Mouse (Mus musculus) midbrain, embryonic 12.5 days (tissue): Measurements from ENCODE around the gene Rnase12. TPM values are rescaled to one million over a fixed set of nuclear protein-coding genes. Genes with fewer than 3 reads are reported as not detected.
A peak's percentile ranks its signal among the peaks of the same experiment; 100 is the strongest.
"Not testable (repeated sequence)": the region's sequence is repeated elsewhere in the genome, so short reads cannot be mapped to it uniquely, and the experiment has no call there.

ENCODE experiments used
- ATAC-seq: fragments of 200-750 bp; cut with Nextera tagmentation; 2 replicates; pipeline ENCODE4 v1.8.0; 2017; ENCODE audit warnings: low read depth, moderate TSS enrichment, moderate library complexity; ENCODE audit not compliant: low FRiP score
- H3K27ac ChIP-seq: fragments of 300-500 bp; sonication (generic); replicated peaks from 2 replicates; pipeline ENCODE4 v1.5.1; 2016; ENCODE audit warnings: mild to moderate bottlenecking
- H3K27me3 ChIP-seq: fragments of 300-500 bp; sonication (generic); 2 replicates; pipeline ENCODE4 v1.6.1; 2016; ENCODE audit warnings: mild to moderate bottlenecking
- H3K36me3 ChIP-seq: fragments of 300-500 bp; sonication (generic); 2 replicates; pipeline ENCODE4 v1.6.1; 2016
- H3K4me1 ChIP-seq: fragments of 300-500 bp; sonication (generic); 2 replicates; pipeline ENCODE4 v1.6.1; 2016
- H3K4me2 ChIP-seq: fragments of 300-500 bp; sonication (generic); replicated peaks from 2 replicates; pipeline ENCODE4 v1.6.1; 2016; ENCODE audit warnings: mild to moderate bottlenecking, moderate library complexity
- H3K4me3 ChIP-seq: fragments of 300-500 bp; sonication (generic); 2 replicates; pipeline ENCODE4 v1.5.1; 2016; ENCODE audit warnings: mild to moderate bottlenecking
- H3K9ac ChIP-seq: fragments of 300-500 bp; sonication (generic); replicated peaks from 2 replicates; pipeline ENCODE4 v1.6.1; 2016; ENCODE audit warnings: mild to moderate bottlenecking, moderate library complexity
- H3K9me3 ChIP-seq: fragments of 300-500 bp; sonication (generic); 2 replicates; pipeline ENCODE4 v1.6.1; 2016; ENCODE audit warnings: mild to moderate bottlenecking
- WGBS: fragments of 180-500 bp; shearing (Covaris S2); methylation state at CpG from one replicate; pipeline ENCODE4 v1.1.7; 2016; 5-methylcytosine and 5-hydroxymethylcytosine counted together
- polyA plus RNA-seq: library from polyadenylated mRNA; unstranded; fragments of >200 nt; fragmentation: Nextera tagmentation; extraction: Ambion mirVana; gene quantifications from 2 replicates; pipeline ENCODE4 v1.2.1, GENCODE M21; 2016

Gene Rnase12
- polyA plus RNA-seq: not detected in 2 replicates

DNA sequence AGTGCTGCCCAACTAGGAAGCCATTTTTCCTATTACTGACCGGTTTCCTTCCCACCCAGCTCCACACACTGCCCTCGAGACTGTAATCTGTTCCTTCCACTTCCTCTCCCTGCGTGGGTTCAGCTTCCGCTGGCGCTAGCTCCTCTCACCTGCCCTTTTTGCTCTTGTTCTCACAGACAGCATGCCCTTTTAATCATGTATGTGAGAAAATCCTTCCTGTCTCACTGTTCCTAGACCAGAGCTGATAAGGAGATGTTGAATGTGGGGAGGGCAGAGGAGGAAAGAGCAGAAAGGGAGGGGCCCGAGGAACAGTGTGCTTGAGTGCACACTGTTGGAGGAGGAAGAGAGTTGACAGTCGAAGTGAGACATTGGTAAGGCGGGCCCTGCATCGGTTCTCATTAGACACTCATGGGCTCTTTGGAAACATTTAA is at the start of gene Rnase12:
Gene Rnase12, minus strand, starts transcription at position 261 of the 431 bp plus-strand sequence.
- WGBS: 75% methylated on average over 9 of the region's 9 CpGs
- Histone ChIP-seq H3K36me3 (no peaks in the 10 kb centered on the region), H3K27ac (no peak within 1 kb of the TSS), H3K4me2 (no peak within 1 kb of the TSS), H3K4me3 (no peak within 1 kb of the TSS), H3K9ac (no peak within 1 kb of the TSS), H3K4me1 (peaks cover 12% of the 10 kb centered on the region; the same call in 1 of the 2 replicates), H3K27me3 (no peaks in the 10 kb centered on the region; the same call in 1 of the 2 replicates), H3K9me3 (no peaks in the 10 kb centered on the region)
- no peak for ATAC-seq

DNA sequence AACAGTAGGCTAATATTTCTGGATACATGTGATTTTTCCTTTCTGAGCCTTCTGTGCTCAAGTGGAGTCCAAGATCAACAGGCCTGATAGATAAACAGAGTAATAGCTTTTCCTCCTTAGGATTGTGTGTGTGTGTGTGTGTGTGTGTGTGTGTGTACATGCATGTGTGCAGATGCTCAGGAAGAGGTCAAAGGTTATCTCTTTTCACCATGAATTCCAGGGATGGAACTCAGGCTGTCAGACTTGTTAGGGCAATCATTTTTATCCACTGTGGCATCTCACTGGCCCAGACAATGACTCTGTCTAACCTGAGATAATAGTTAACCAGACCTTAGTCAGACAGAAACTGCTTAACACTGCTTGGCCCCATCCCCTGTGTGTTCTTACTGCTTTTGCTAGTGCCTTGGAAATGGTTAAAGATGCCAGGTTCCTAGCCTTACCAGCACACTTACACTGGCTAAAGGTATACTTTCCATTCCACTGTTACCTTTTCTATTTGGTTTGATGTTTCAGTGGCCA is 49.0 kb upstream of the Rnase12 start:
- ATAC-seq: no peak
- Histone ChIP-seq H3K4me2 (no peak overlapping the region), H3K27me3 (no peaks in the 10 kb centered on the region), H3K36me3 (no peaks in the 10 kb centered on the region), H3K27ac (no peak overlapping the region), H3K4me1 (no peaks in the 10 kb centered on the region), H3K9ac (no peak overlapping the region), H3K9me3 (no peaks in the 10 kb centered on the region), H3K4me3 (no peak overlapping the region)

DNA sequence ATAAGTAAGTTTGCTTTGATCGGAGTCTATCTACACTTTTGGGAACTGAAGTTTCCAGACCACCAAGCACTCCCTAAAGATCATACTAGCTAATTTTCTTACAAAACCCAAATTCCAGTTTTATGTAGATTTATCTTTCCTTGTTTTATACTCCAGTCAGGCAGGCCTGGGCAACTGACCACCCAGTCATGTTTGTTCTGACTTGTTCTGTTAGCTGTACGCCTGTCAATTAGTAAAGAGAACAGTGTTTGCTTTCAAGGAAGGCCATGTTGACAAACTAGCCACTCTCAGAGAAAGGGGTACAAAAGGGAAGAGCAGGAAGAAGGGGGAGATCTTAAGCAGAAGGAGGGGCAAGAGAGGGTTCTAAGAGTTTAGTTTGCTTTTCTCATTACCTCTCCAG is 46.9 kb upstream of the Rnase12 start:
- Histone ChIP-seq H3K36me3 (no peaks in the 10 kb centered on the region), H3K9ac (no peak overlapping the region), H3K4me1 (no peaks in the 10 kb centered on the region), H3K27ac (no peak overlapping the region), H3K4me2 (no peak overlapping the region), H3K4me3 (no peak overlapping the region), H3K9me3 (no peaks in the 10 kb centered on the region), H3K27me3 (no peaks in the 10 kb centered on the region)
- WGBS: 84% methylated on average over 2 of the region's 2 CpGs
- no peak for ATAC-seq

GRCm38 (mm10) chr14:51103217-51103616 is 45.8 kb upstream of the Rnase12 start:
- Histone ChIP-seq H3K4me3 (no peak overlapping the region), H3K36me3 (no peaks in the 10 kb centered on the region), H3K4me1 (no peaks in the 10 kb centered on the region), H3K9ac (no peak overlapping the region), H3K27me3 (no peaks in the 10 kb centered on the region), H3K9me3 (no peaks in the 10 kb centered on the region), H3K4me2 (no peak overlapping the region), H3K27ac (no peak overlapping the region)
- 59% methylated on average over 3 of the region's 3 CpGs for WGBS
- peak; percentile 42; the same call in 1 of the 2 replicates for ATAC-seq

- WGBS: 85% methylated on average over 9 of the region's 9 CpGs
- Histone ChIP-seq H3K36me3 (no peaks in the 10 kb centered on the region), H3K27me3 (no peaks in the 10 kb centered on the region), H3K4me1 (no peaks in the 10 kb centered on the region), H3K9me3 (no peaks in the 10 kb centered on the region), H3K4me3 (no peak overlapping the region), H3K9ac (no peak overlapping the region), H3K4me2 (no peak overlapping the region), H3K27ac (no peak overlapping the region)
- no peak for ATAC-seq
These were observed 43.8 kb upstream of the Rnase12 start for GRCm38 (mm10) chr14:51101284-51101683.

DNA sequence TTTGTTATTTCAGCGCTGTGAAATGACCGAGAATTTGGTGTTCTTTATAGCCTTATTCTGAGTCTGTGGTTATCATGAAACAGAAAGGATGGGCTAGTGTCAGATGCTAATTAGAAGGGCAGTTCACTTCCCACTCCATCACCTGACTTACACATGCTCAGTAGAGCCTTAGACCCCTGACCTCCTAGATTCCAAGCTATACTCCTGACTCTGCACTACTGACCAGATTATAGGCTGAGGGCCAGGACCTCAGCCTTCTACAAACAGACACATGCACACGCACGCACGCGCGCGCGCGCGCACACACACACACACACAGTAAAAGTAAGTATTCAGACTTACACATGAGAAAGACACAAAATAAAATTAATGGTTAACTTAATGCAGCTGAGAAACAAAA is 41.5 kb upstream of the Rnase12 start:
- Histone ChIP-seq H3K9me3 (no peaks in the 10 kb centered on the region), H3K36me3 (no peaks in the 10 kb centered on the region), H3K4me2 (no peak overlapping the region), H3K27ac (no peak overlapping the region), H3K4me1 (no peaks in the 10 kb centered on the region), H3K27me3 (no peaks in the 10 kb centered on the region), H3K9ac (no peak overlapping the region), H3K4me3 (no peak overlapping the region)
- no peak for ATAC-seq
- WGBS: 95% methylated on average over 11 of the region's 11 CpGs

GRCm38 (mm10) chr14:51098300-51098699 is 40.8 kb upstream of the Rnase12 start:
- not testable (repeated sequence) for H3K4me2 ChIP-seq, H3K36me3 ChIP-seq, H3K4me1 ChIP-seq, H3K4me3 ChIP-seq, H3K27me3 ChIP-seq, H3K9me3 ChIP-seq, H3K9ac ChIP-seq, H3K27ac ChIP-seq
- ATAC-seq: peak; percentile 45
- 54% methylated on average over 1 of the region's 1 CpGs for WGBS

GRCm38 (mm10) chr14:51095736-51096524 is 38.5 kb upstream of the Rnase12 start:
- H3K27me3 ChIP-seq: peaks cover 15% of the 10 kb centered on the region
- no peaks in the 10 kb centered on the region for H3K9me3 ChIP-seq
- no peaks in the 10 kb centered on the region for H3K4me1 ChIP-seq
- no peak overlapping the region for H3K4me3 ChIP-seq
- no peak for ATAC-seq
- H3K4me2 ChIP-seq: no peak overlapping the region
- H3K9ac ChIP-seq: no peak overlapping the region
- 74% methylated on average over 9 of the region's 9 CpGs for WGBS
- no peaks in the 10 kb centered on the region for H3K36me3 ChIP-seq
- no peak overlapping the region for H3K27ac ChIP-seq

DNA sequence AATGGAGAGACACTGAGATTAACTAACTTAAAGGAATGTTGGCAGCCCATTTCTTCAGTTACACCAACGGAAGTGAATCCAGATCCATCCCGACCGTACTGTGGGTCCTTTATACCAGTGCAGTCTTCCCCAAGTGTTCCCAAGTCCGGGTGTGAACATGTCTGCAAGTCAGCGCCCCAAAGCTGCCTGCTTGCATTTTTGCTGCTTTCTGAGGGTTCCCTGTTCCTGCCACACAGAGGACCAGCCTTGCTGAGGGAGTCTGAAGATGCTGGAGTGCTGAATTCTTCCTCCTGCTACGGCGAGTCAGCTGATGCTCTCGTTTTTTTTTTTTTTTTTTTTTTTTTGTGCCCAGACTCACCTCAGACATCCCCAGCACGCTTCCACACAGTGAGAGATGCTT is 37.5 kb upstream of the Rnase12 start:
- H3K9ac ChIP-seq: no peak overlapping the region
- no peaks in the 10 kb centered on the region for H3K4me1 ChIP-seq
- H3K27me3 ChIP-seq: peaks cover 17% of the 10 kb centered on the region
- H3K36me3 ChIP-seq: no peaks in the 10 kb centered on the region
- ATAC-seq: no peak
- H3K4me3 ChIP-seq: no peak overlapping the region
- no peak overlapping the region for H3K4me2 ChIP-seq
- WGBS: 76% methylated on average over 9 of the region's 9 CpGs
- H3K27ac ChIP-seq: no peak overlapping the region
- no peaks in the 10 kb centered on the region for H3K9me3 ChIP-seq

DNA sequence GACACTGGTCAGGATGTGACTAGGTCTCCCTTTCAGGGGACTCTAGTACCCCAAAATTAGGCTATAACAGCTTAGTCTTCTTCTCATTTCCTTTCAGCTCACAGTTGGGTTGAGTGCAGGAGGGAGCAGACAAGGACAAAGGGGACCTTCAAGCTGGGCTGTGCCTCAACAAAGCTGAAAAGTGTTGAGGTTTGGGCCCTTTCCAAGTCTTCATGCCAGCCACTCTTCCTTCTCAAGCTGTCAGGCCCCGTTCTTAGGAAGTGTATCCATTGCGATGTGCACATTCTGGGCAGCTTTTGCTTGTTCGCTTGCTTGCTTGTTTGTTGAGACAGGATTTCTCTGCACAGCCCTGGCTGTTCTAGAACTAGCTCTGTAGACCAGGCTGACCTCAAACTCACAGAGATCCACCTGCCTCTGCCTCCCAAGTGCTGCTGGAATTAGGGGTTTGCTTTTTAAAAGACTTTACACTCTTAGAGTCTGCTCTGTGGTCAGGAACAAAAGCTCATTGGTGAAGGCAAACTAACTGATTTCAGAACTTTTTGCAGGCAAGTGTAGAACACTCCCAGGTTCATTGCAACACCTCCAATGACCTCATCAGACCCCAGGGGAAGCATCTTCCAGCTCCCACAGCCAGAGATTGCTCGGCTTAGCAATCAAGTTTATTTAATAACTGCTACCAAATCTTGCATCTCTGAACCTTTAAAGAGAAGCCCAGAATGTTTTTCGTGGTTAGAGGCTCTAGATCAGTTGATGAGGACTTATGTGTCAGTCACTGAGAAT is 36.8 kb upstream of the Rnase12 start:
- H3K27me3 ChIP-seq: peaks cover 17% of the 10 kb centered on the region
- ATAC-seq: no peak
- H3K4me2 ChIP-seq: no peak overlapping the region
- H3K27ac ChIP-seq: no peak overlapping the region
- H3K4me3 ChIP-seq: no peak overlapping the region
- no peaks in the 10 kb centered on the region for H3K36me3 ChIP-seq
- no peaks in the 10 kb centered on the region for H3K4me1 ChIP-seq
- H3K9ac ChIP-seq: no peak overlapping the region
- no peaks in the 10 kb centered on the region for H3K9me3 ChIP-seq
- WGBS: 86% methylated on average over 5 of the region's 5 CpGs

DNA sequence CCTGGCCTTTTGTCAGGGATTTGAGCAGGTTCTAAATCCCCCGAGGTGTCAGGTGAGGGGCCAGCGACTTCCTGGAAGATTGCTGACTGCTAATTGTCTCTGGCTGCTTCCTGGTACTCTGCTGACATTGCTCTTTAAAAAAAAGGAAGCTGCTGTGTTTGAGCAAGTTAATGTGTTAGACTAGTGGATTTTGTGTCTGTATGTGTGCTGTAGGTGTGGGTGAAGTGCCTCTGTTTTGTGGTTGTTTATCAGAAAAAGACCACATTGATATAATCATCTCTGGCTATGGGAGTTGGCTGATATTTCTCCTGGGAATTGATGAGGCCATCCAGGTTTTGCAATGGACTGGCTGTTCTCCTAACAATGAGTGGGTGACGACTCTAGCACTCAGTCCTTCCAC is 36.0 kb upstream of the Rnase12 start:
- no peaks in the 10 kb centered on the region for H3K36me3 ChIP-seq
- H3K27me3 ChIP-seq: peaks cover 17% of the 10 kb centered on the region
- H3K9ac ChIP-seq: no peak overlapping the region
- H3K4me1 ChIP-seq: 0 out of 2 replicates have a peak, but pooled peaks cover 6% of the 10 kb centered on the region
- H3K9me3 ChIP-seq: no peaks in the 10 kb centered on the region
- no peak overlapping the region for H3K4me2 ChIP-seq
- 33% methylated on average over 3 of the region's 3 CpGs for WGBS
- no peak for ATAC-seq
- H3K27ac ChIP-seq: no peak overlapping the region
- no peak overlapping the region for H3K4me3 ChIP-seq

GRCm38 (mm10) chr14:51092073-51092620 is 34.7 kb upstream of the Rnase12 start:
- Histone ChIP-seq H3K36me3 (no peaks in the 10 kb centered on the region), H3K27ac (no peak overlapping the region), H3K4me1 (0 out of 2 replicates have a peak, but pooled peaks cover 10% of the 10 kb centered on the region), H3K9me3 (no peaks in the 10 kb centered on the region), H3K4me2 (no peak overlapping the region), H3K4me3 (no peak overlapping the region), H3K27me3 (peaks cover 17% of the 10 kb centered on the region), H3K9ac (no peak overlapping the region)
- WGBS: 54% methylated on average over 8 of the region's 8 CpGs
- ATAC-seq: no peak
